Mouse (Mus musculus): Measurements from ENCODE around the gene Sync.

DNA sequence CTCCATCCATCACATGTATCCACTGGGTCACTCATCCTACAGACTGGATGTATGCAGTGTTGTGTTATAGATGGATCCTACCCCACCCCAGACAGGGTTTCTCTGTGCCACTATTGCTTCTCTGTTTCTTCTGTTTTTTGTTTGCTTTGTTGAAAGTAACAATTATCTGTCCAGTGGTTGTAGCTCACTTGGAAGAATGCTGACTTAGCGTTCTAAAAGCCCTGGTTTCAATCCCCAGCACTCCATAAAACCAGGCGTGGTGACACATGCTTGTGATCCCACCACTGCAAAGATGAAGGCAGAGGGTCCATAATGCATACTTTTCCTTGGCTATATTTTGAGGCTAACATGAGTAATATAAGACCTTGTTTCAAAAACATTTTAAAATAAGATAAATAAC lies 55.3 kb downstream of the Sync start:
- TF ChIP-seq MAFK (IDR thresholded peaks at IDR 0.05; ENCODE audit: insufficient read depth, low read depth, low read length) (peak; percentile 75), HCFC1 (IDR thresholded peaks at IDR 0.05; ENCODE audit: borderline replicate concordance, insufficient read depth, low read length) (no peak), ZC3H11A (IDR thresholded peaks at IDR 0.05; ENCODE audit: borderline replicate concordance, low read depth, low read length) (no peak), ZNF384 (IDR thresholded peaks at IDR 0.05; ENCODE audit: low read depth, low read length) (no peak)
